Mouse (Mus musculus) thymus, adult 2 months (tissue): ENCODE data around the gene 5730409E04Rik.

Source experiments
- CTCF ChIP-seq: fragments of 200-500 bp; IDR thresholded peaks from 2 replicates; pipeline ENCODE4 v1.5.1; 2012; ENCODE audit warnings: mild to moderate bottlenecking, control low read depth, low read length, moderate library complexity, borderline replicate concordance; ENCODE audit not compliant: control insufficient read depth, poor library complexity, insufficient read depth; ENCODE audit errors: extremely low read depth
- POLR2A ChIP-seq: fragments of 200-500 bp; IDR thresholded peaks from 2 replicates; pipeline ENCODE4 v1.6.1; 2012; ENCODE audit warnings: mild to moderate bottlenecking, low read length, control low read depth, moderate library complexity; ENCODE audit not compliant: control insufficient read depth, poor library complexity, insufficient read depth; ENCODE audit errors: extremely low read depth

DNA sequence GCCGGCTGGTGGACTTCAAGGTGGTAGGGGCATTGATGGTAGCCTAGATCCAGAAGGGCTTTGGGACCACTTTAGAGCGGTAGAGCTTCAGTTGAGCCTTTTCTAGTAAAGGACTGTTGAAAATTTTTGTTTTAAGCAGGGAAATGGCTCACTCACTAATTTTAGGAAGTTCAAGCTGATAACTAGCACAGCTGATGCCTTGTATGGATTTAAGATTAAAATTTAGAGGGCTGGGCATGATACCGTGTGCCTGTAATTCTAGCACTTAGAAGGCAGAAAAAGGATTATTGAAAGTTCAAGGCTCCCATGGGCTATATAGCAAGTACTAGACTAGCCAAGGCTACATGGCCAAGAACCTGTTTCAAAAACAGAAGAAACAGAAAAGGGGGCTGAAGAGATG lies 39.8 kb upstream of the 5730409E04Rik start:
- TF ChIP-seq CTCF = no peak
- no peak for TF ChIP-seq POLR2A
